Mouse (Mus musculus) liver, adult 2 months (tissue): ENCODE data around the gene March8. TPM values are rescaled to one million over a fixed set of nuclear protein-coding genes. Genes with fewer than 3 reads are reported as not detected.

Experiments
- DNase-seq: peaks from one replicate; pipeline ENCODE4 v3.0.0-alpha.2; 2011; ENCODE audit warnings: low read depth, low spot score; ENCODE audit errors: extremely low read depth
- H3K27ac ChIP-seq: fragments of 200-500 bp; replicated peaks from 2 replicates; pipeline ENCODE4 v1.5.1; 2012; ENCODE audit warnings: low read depth, mild to moderate bottlenecking, control low read depth, inconsistent platforms, low read length; ENCODE audit not compliant: insufficient read depth
- H3K27me3 ChIP-seq: fragments of 200-500 bp; 2 replicates; pipeline ENCODE4 v1.6.1; 2012; ENCODE audit warnings: mild to moderate bottlenecking, moderate library complexity, low read length, inconsistent platforms; ENCODE audit not compliant: control insufficient read depth, insufficient read depth
- H3K36me3 ChIP-seq: fragments of 200-500 bp; 2 replicates; pipeline ENCODE4 v1.6.1; 2012; ENCODE audit warnings: low read length, inconsistent platforms; ENCODE audit not compliant: control insufficient read depth, insufficient read depth
- H3K4me1 ChIP-seq: fragments of 200-500 bp; 2 replicates; pipeline ENCODE4 v1.6.1; 2011; ENCODE audit warnings: low read length; ENCODE audit not compliant: control insufficient read depth, insufficient read depth
- H3K4me3 ChIP-seq: fragments of 200-500 bp; 2 replicates; pipeline ENCODE4 v1.5.1; 2011; ENCODE audit warnings: low read depth, mild to moderate bottlenecking, control low read depth, low read length, moderate library complexity; ENCODE audit not compliant: insufficient read depth
- H3K79me2 ChIP-seq: fragments of 200-500 bp; 2 replicates; pipeline ENCODE4 v1.6.1; 2012; ENCODE audit warnings: inconsistent platforms, mild to moderate bottlenecking, low read length, moderate library complexity; ENCODE audit not compliant: control insufficient read depth, insufficient read depth
- H3K9ac ChIP-seq: fragments of 200-500 bp; 2 replicates; pipeline ENCODE4 v1.6.1; 2012; ENCODE audit warnings: low read depth, mild to moderate bottlenecking, control low read depth, inconsistent platforms, low read length
- CTCF ChIP-seq: fragments of 200-500 bp; IDR thresholded peaks from 2 replicates; pipeline ENCODE4 v1.5.1; 2011; ENCODE audit warnings: low read depth, low read length, control low read depth
- POLR2A ChIP-seq: fragments of 200-500 bp; IDR thresholded peaks from 2 replicates; pipeline ENCODE4 v1.6.1; 2011; ENCODE audit warnings: low read length, control low read depth; ENCODE audit not compliant: insufficient read depth; ENCODE audit errors: extremely low read depth
- WGBS: fragments of 180-500 bp; shearing (Covaris S2); methylation state at CpG from one replicate; pipeline ENCODE4 v1.1.7; 2018; 5-methylcytosine and 5-hydroxymethylcytosine counted together
- polyA plus RNA-seq: library from polyadenylated mRNA; depleted of rRNA; stranded (reverse); fragments of >200 nt; gene quantifications from 2 replicates; pipeline ENCODE4 v1.2.3, GENCODE M21; 2012
- total RNA-seq: library from RNA; depleted of rRNA; stranded (reverse); fragments of >200 nt; gene quantifications from 2 replicates; pipeline ENCODE4 v1.2.3, GENCODE M21; 2014

March8 gene
- total and polyA plus RNA-seq, 2 experiments: 58.4 to 100 TPM

GRCm38 (mm10) chr6:116394916-116395648, 57.3 kb downstream of the March8 start:
- no peak for DNase-seq
- no peak overlapping the region for H3K4me3 ChIP-seq
- H3K36me3 ChIP-seq: peaks cover 8% of the 10 kb centered on the region
- H3K27me3 ChIP-seq: no peaks in the 10 kb centered on the region
- H3K79me2 ChIP-seq: no peaks in the 10 kb centered on the region; the same call in 1 of the 2 replicates
- no peaks in the 10 kb centered on the region for H3K4me1 ChIP-seq
- H3K9ac ChIP-seq: no peak overlapping the region
- TF ChIP-seq CTCF (no peak), POLR2A (no peak)
- H3K27ac ChIP-seq: no peak overlapping the region
- 97% methylated on average over 2 of the region's 2 CpGs for WGBS

GRCm38 (mm10) chr6:116397621-116398020, 59.8 kb downstream of the March8 start:
- WGBS: 90% methylated on average over 6 of the region's 6 CpGs
- TF ChIP-seq CTCF (no peak), POLR2A (no peak)
- no peak for DNase-seq
- Histone ChIP-seq H3K79me2 (no peaks in the 10 kb centered on the region), H3K27ac (no peak overlapping the region), H3K4me3 (no peak overlapping the region), H3K36me3 (peaks cover 10% of the 10 kb centered on the region), H3K4me1 (no peaks in the 10 kb centered on the region), H3K9ac (no peak overlapping the region), H3K27me3 (no peaks in the 10 kb centered on the region)

GRCm38 (mm10) chr6:116398136-116398535, 60.3 kb downstream of the March8 start:
- peaks cover 9% of the 10 kb centered on the region for H3K36me3 ChIP-seq

GRCm38 (mm10) chr6:116401746-116402423, 64.1 kb downstream of the March8 start:
- H3K36me3 ChIP-seq: peaks cover 17% of the 10 kb centered on the region; the same call in 1 of the 2 replicates
- 96% methylated on average over 12 of the region's 12 CpGs for WGBS

More at GRCm38 (mm10) chr6:116398136-116398535, 60.3 kb downstream of the March8 start:
- Histone ChIP-seq H3K27me3 (no peaks in the 10 kb centered on the region), H3K79me2 (no peaks in the 10 kb centered on the region), H3K27ac (no peak overlapping the region), H3K4me3 (no peak overlapping the region), H3K9ac (no peak overlapping the region), H3K4me1 (no peaks in the 10 kb centered on the region)
- TF ChIP-seq POLR2A (no peak), CTCF (no peak)
- DNase-seq: no peak
- 94% methylated on average over 2 of the region's 2 CpGs for WGBS

GRCm38 (mm10) chr6:116402426-116402825, 64.6 kb downstream of the March8 start:
- peaks cover 20% of the 10 kb centered on the region; the same call in 1 of the 2 replicates for H3K36me3 ChIP-seq
- no peaks in the 10 kb centered on the region for H3K4me1 ChIP-seq
- no peaks in the 10 kb centered on the region for H3K79me2 ChIP-seq
- H3K9ac ChIP-seq: no peak overlapping the region
- WGBS: 93% methylated on average over 3 of the region's 3 CpGs
- TF ChIP-seq CTCF: no peak
- TF ChIP-seq POLR2A: no peak
- DNase-seq: no peak
- no peak overlapping the region for H3K27ac ChIP-seq
- H3K27me3 ChIP-seq: no peaks in the 10 kb centered on the region
- no peak overlapping the region for H3K4me3 ChIP-seq

More at GRCm38 (mm10) chr6:116401746-116402423, 64.1 kb downstream of the March8 start:
- Histone ChIP-seq H3K79me2 (no peaks in the 10 kb centered on the region), H3K4me1 (no peaks in the 10 kb centered on the region), H3K9ac (no peak overlapping the region), H3K27ac (no peak overlapping the region), H3K4me3 (no peak overlapping the region), H3K27me3 (no peaks in the 10 kb centered on the region)
- no peak for DNase-seq
- no peak for TF ChIP-seq POLR2A
- no peak for TF ChIP-seq CTCF
